Mouse (Mus musculus): Measurements from ENCODE around the gene Rapgef3. TPM values are rescaled to one million over a fixed set of nuclear protein-coding genes. Genes with fewer than 3 reads are reported as not detected.

Gene Rapgef3
- total and polyA plus RNA-seq, 3 experiments = 6.6 to 7.4 TPM; not detected in 1

- no peaks in the 10 kb centered on the region for H3K36me3 ChIP-seq (ENCODE audit: control insufficient read depth in 1 of 2, insufficient read depth in 2 of 2, low read length in 2 of 2)
These were observed 37.4 kb downstream of the Rapgef3 start for GRCm38 (mm10) chr15:97730365-97730764.

GRCm38 (mm10) chr15:97728804-97729203 is 39.0 kb downstream of the Rapgef3 start:
- DNase-seq (ENCODE audit: low read depth, low spot score) = no peak
- TF ChIP-seq TCF12 (IDR thresholded peaks at IDR 0.05; ENCODE audit: low read depth, low read length) (no peak), USF2 (IDR thresholded peaks at IDR 0.05; ENCODE audit: borderline replicate concordance in 1 of 2, insufficient read depth in 1 of 2, low read depth in 1 of 2, low read length in 2 of 2) (no peak), HCFC1 (IDR thresholded peaks at IDR 0.05; ENCODE audit: low read depth, low read length) (no peak), JUND (IDR thresholded peaks at IDR 0.05; ENCODE audit: low read depth, low read length) (no peak), ETS1 (IDR thresholded peaks at IDR 0.05; ENCODE audit: low read depth, low read length) (no peak), NELFE (IDR thresholded peaks at IDR 0.05; ENCODE audit: low read depth, low read length) (no peak), RAD21 (IDR thresholded peaks at IDR 0.05; ENCODE audit: low read depth, low read length) (no peak), EP300 (IDR thresholded peaks at IDR 0.05; ENCODE audit: low read depth in 1 of 2, low read length in 2 of 2) (no peak), USF1 (IDR thresholded peaks at IDR 0.05; ENCODE audit: low read depth, low read length) (no peak), KAT2A (conservative IDR thresholded peaks at IDR 0.05; ENCODE audit: low read depth, low read length) (no peak), CHD2 (IDR thresholded peaks at IDR 0.05; ENCODE audit: low read length) (no peak), SMC3 (IDR thresholded peaks at IDR 0.05; ENCODE audit: low read depth, low read length) (no peak)
- peaks cover 39 to 59% of the 10 kb centered on the region in 2 experiments for H3K27me3 ChIP-seq (ENCODE audit: control insufficient read depth in 1 of 2, insufficient read depth in 2 of 2, low read length in 2 of 2)

More at GRCm38 (mm10) chr15:97730365-97730764, 37.4 kb downstream of the Rapgef3 start:
- DNase-seq (ENCODE audit: low read depth, low spot score) = no peak
- Histone ChIP-seq H3K9ac (ENCODE audit: control insufficient read depth, low read depth, low read length, poor library complexity, severe bottlenecking) (no peak overlapping the region), H3K27ac (ENCODE audit: control insufficient read depth, low read depth, low read length) (no peak overlapping the region), H3K79me2 (ENCODE audit: control insufficient read depth, insufficient read depth, low read length, poor library complexity) (no peaks in the 10 kb centered on the region), H3K4me3 (ENCODE audit: control insufficient read depth in 1 of 2, insufficient read depth in 1 of 2, low read depth in 2 of 2, low read length in 2 of 2) (no peak overlapping the region), H3K9me3 (replicated peaks; ENCODE audit: insufficient read depth, low read length) (no peaks in the 10 kb centered on the region), H3K27me3 (ENCODE audit: control insufficient read depth in 1 of 2, insufficient read depth in 2 of 2, low read length in 2 of 2) (peaks cover 37 to 48% of the 10 kb centered on the region in 2 experiments), H3K4me1 (ENCODE audit: control insufficient read depth in 1 of 2, insufficient read depth in 2 of 2, low read length in 2 of 2) (no peaks in the 10 kb centered on the region)
- no peak for TF ChIP-seq MAFK (IDR thresholded peaks at IDR 0.05; ENCODE audit: borderline replicate concordance, low read depth, low read length)
- TF ChIP-seq RAD21 (IDR thresholded peaks at IDR 0.05; ENCODE audit: low read depth, low read length) = no peak
- no peak for TF ChIP-seq ZKSCAN1 (IDR thresholded peaks at IDR 0.05; ENCODE audit: low read depth, low read length)
- no peak for TF ChIP-seq KAT2A (conservative IDR thresholded peaks at IDR 0.05; ENCODE audit: low read depth, low read length)
- TF ChIP-seq RCOR1 (IDR thresholded peaks at IDR 0.05; ENCODE audit: low read depth, low read length) = no peak
- no peak for TF ChIP-seq CHD1 (IDR thresholded peaks at IDR 0.05; ENCODE audit: low read depth, low read length)
- no peak for TF ChIP-seq MYC (IDR thresholded peaks at IDR 0.05; ENCODE audit: low read depth, low read length)
- no peak for TF ChIP-seq USF2 (IDR thresholded peaks at IDR 0.05; ENCODE audit: borderline replicate concordance in 1 of 2, insufficient read depth in 1 of 2, low read depth in 1 of 2, low read length in 2 of 2)
- no peak for TF ChIP-seq BHLHE40 (IDR thresholded peaks at IDR 0.05; ENCODE audit: borderline replicate concordance, low read depth, low read length)
- TF ChIP-seq NRF1 (IDR thresholded peaks at IDR 0.05; ENCODE audit: insufficient read depth, low read depth, low read length, poor library complexity, severe bottlenecking) = no peak
- no peak for TF ChIP-seq ZNF384 (IDR thresholded peaks at IDR 0.05; ENCODE audit: low read depth, low read length)
- TF ChIP-seq TCF12 (IDR thresholded peaks at IDR 0.05; ENCODE audit: low read depth, low read length) = no peak

More at GRCm38 (mm10) chr15:97728804-97729203, 39.0 kb downstream of the Rapgef3 start:
- H3K9ac ChIP-seq (ENCODE audit: control insufficient read depth, low read depth, low read length, poor library complexity, severe bottlenecking) = no peak overlapping the region
- no peaks in the 10 kb centered on the region for H3K4me1 ChIP-seq (ENCODE audit: control insufficient read depth in 1 of 2, insufficient read depth in 2 of 2, low read length in 2 of 2)
- no peaks in the 10 kb centered on the region for H3K79me2 ChIP-seq (ENCODE audit: control insufficient read depth, insufficient read depth, low read length, poor library complexity)
- no peak overlapping the region for H3K4me3 ChIP-seq (ENCODE audit: control insufficient read depth in 1 of 2, insufficient read depth in 1 of 2, low read depth in 2 of 2, low read length in 2 of 2)
- no peaks in the 10 kb centered on the region for H3K36me3 ChIP-seq (ENCODE audit: control insufficient read depth in 1 of 2, insufficient read depth in 2 of 2, low read length in 2 of 2)
- no peaks in the 10 kb centered on the region for H3K9me3 ChIP-seq (replicated peaks; ENCODE audit: insufficient read depth, low read length)
- no peak overlapping the region for H3K27ac ChIP-seq (ENCODE audit: control insufficient read depth, low read depth, low read length)

All from MEL (cell line).